Mouse (Mus musculus): ENCODE results near the gene Pex11b. TPM values are rescaled to one million over a fixed set of nuclear protein-coding genes. Genes with fewer than 3 reads are reported as not detected.

Gene Pex11b
- total and polyA plus RNA-seq, 2 experiments = 31.4 to 40.8 TPM

DNA sequence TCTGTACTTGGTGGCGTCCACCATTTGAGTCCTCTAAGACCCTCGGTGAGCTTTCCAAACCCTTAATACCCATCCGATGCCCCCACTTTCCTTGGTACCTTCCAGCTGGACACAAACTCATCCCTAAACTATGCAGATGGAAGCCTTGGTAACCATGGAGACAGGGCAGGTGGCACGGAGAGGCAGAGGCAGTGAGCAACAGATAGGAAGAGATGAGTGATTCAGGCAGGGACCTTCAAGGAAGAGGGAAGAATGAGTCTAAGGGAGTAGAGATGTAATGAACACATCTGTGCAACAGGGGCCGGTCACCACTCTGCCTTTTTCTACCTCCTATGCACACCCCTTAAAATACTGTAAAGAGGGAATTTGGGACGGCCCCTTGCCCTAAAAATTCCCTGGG, 39.5 kb upstream of the Pex11b start:
- 0 out of 2 replicates have a peak, but pooled peaks cover 1% of the 10 kb centered on the region for H3K4me1 ChIP-seq (ENCODE audit: control insufficient read depth, insufficient read depth, low read length)
- no peaks in the 10 kb centered on the region for H3K36me3 ChIP-seq (ENCODE audit: control insufficient read depth, insufficient read depth, low read length)
- DNase-seq (ENCODE audit: extremely low read depth, low read depth, low spot score) = no peak
- no peaks in the 10 kb centered on the region; the same call in 1 of the 2 replicates for H3K79me2 ChIP-seq (ENCODE audit: control insufficient read depth, insufficient read depth, low read length)
- no peak overlapping the region for H3K9ac ChIP-seq (ENCODE audit: low read depth, low read length)
- H3K27ac ChIP-seq (replicated peaks; ENCODE audit: insufficient read depth, low read depth, low read length) = no peak overlapping the region
- TF ChIP-seq CTCF (IDR thresholded peaks at IDR 0.05; ENCODE audit: low read depth, low read length) = no peak
- no peak for TF ChIP-seq POLR2A (IDR thresholded peaks at IDR 0.05; ENCODE audit: extremely low read depth, insufficient read depth, low read length)
- no peaks in the 10 kb centered on the region; the same call in 1 of the 2 replicates for H3K27me3 ChIP-seq (ENCODE audit: control insufficient read depth, insufficient read depth, low read length)
- 47% methylated on average over 6 of the region's 6 CpGs for WGBS
- no peak overlapping the region for H3K4me3 ChIP-seq (ENCODE audit: insufficient read depth, low read depth, low read length)

DNA sequence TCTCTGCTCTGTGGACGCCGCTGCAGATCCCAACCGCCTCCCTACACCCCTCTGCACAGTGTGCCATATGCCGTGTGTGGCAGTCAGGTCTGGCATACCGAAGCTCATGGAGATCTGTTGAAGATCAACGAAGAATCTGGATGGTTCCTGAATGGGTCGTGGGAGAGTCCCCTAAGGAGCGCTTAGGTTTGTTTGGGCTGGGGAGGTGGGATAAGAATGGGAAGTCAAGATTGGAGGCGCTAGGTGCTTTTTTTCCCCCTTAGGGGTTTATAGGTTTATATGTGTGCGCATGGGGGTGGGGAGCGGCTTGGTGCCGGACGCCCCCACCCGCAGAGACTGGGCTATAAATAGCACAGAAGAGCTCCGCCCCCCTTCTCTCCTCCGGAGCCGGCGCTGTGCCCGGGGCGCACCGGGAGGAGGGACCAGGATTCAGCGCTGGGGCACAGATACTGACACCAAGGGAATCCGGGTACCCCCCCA, 38.9 kb upstream of the Pex11b start, which contains the start of gene Ankrd34a:
TSS of gene Ankrd34a (plus strand) at position 409 of the 480 bp plus-strand sequence.
- Histone ChIP-seq H3K27me3 (ENCODE audit: control insufficient read depth, insufficient read depth, low read length) (no peaks in the 10 kb centered on the region; the same call in 1 of the 2 replicates), H3K79me2 (ENCODE audit: control insufficient read depth, insufficient read depth, low read length) (no peaks in the 10 kb centered on the region; the same call in 1 of the 2 replicates), H3K27ac (replicated peaks; ENCODE audit: insufficient read depth, low read depth, low read length) (no peak within 1 kb of the TSS), H3K4me3 (ENCODE audit: insufficient read depth, low read depth, low read length) (peak within 1 kb of the TSS; percentile 32; the same call in 1 of the 2 replicates), H3K4me1 (ENCODE audit: control insufficient read depth, insufficient read depth, low read length) (0 out of 2 replicates have a peak, but pooled peaks cover 1% of the 10 kb centered on the region), H3K9ac (ENCODE audit: low read depth, low read length) (peak within 1 kb of the TSS; percentile 12; the same call in 1 of the 2 replicates), H3K36me3 (ENCODE audit: control insufficient read depth, insufficient read depth, low read length) (no peaks in the 10 kb centered on the region)
- no peak for DNase-seq (ENCODE audit: extremely low read depth, low read depth, low spot score)
- TF ChIP-seq POLR2A (IDR thresholded peaks at IDR 0.05; ENCODE audit: extremely low read depth, insufficient read depth, low read length) (no peak), CTCF (IDR thresholded peaks at IDR 0.05; ENCODE audit: low read depth, low read length) (no peak)
- WGBS = 7% methylated on average over 23 of the region's 23 CpGs

- Histone ChIP-seq H3K27me3 (ENCODE audit: control insufficient read depth, insufficient read depth, low read length) (no peaks in the 10 kb centered on the region; the same call in 1 of the 2 replicates), H3K9ac (ENCODE audit: low read depth, low read length) (no peak overlapping the region), H3K36me3 (ENCODE audit: control insufficient read depth, insufficient read depth, low read length) (no peaks in the 10 kb centered on the region), H3K4me1 (ENCODE audit: control insufficient read depth, insufficient read depth, low read length) (0 out of 2 replicates have a peak, but pooled peaks cover 1% of the 10 kb centered on the region), H3K4me3 (ENCODE audit: insufficient read depth, low read depth, low read length) (no peak overlapping the region), H3K79me2 (ENCODE audit: control insufficient read depth, insufficient read depth, low read length) (no peaks in the 10 kb centered on the region; the same call in 1 of the 2 replicates), H3K27ac (replicated peaks; ENCODE audit: insufficient read depth, low read depth, low read length) (no peak overlapping the region)
- TF ChIP-seq POLR2A (IDR thresholded peaks at IDR 0.05; ENCODE audit: extremely low read depth, insufficient read depth, low read length) (no peak), CTCF (IDR thresholded peaks at IDR 0.05; ENCODE audit: low read depth, low read length) (no peak)
- DNase-seq (ENCODE audit: extremely low read depth, low read depth, low spot score) = no peak
- WGBS = 10% methylated on average over 12 of the region's 12 CpGs
Observed at GRCm38 (mm10) chr3:96596855-96597254, 38.3 kb upstream of the Pex11b start.

GRCm38 (mm10) chr3:96597435-96597891, 37.7 kb upstream of the Pex11b start:
- 0 out of 2 replicates have a peak, but pooled peaks cover 1% of the 10 kb centered on the region for H3K4me1 ChIP-seq (ENCODE audit: control insufficient read depth, insufficient read depth, low read length)
- H3K79me2 ChIP-seq (ENCODE audit: control insufficient read depth, insufficient read depth, low read length) = no peaks in the 10 kb centered on the region
- no peaks in the 10 kb centered on the region; the same call in 1 of the 2 replicates for H3K27me3 ChIP-seq (ENCODE audit: control insufficient read depth, insufficient read depth, low read length)
- no peak for DNase-seq (ENCODE audit: extremely low read depth, low read depth, low spot score)
- no peak for TF ChIP-seq CTCF (IDR thresholded peaks at IDR 0.05; ENCODE audit: low read depth, low read length)
- TF ChIP-seq POLR2A (IDR thresholded peaks at IDR 0.05; ENCODE audit: extremely low read depth, insufficient read depth, low read length) = no peak
- H3K9ac ChIP-seq (ENCODE audit: low read depth, low read length) = peak overlapping the region; percentile 35
- H3K36me3 ChIP-seq (ENCODE audit: control insufficient read depth, insufficient read depth, low read length) = no peaks in the 10 kb centered on the region
- no peak overlapping the region for H3K27ac ChIP-seq (replicated peaks; ENCODE audit: insufficient read depth, low read depth, low read length)
- WGBS = 1% methylated on average over 40 of the region's 40 CpGs
- peak overlapping the region; percentile 32 for H3K4me3 ChIP-seq (ENCODE audit: insufficient read depth, low read depth, low read length)

- Histone ChIP-seq H3K36me3 (ENCODE audit: control insufficient read depth, insufficient read depth, low read length) (no peaks in the 10 kb centered on the region), H3K79me2 (ENCODE audit: control insufficient read depth, insufficient read depth, low read length) (no peaks in the 10 kb centered on the region), H3K4me3 (ENCODE audit: insufficient read depth, low read depth, low read length) (peak overlapping the region; percentile 54), H3K9ac (ENCODE audit: low read depth, low read length) (peak overlapping the region; percentile 50), H3K27me3 (ENCODE audit: control insufficient read depth, insufficient read depth, low read length) (no peaks in the 10 kb centered on the region; the same call in 1 of the 2 replicates), H3K27ac (replicated peaks; ENCODE audit: insufficient read depth, low read depth, low read length) (no peak overlapping the region), H3K4me1 (ENCODE audit: control insufficient read depth, insufficient read depth, low read length) (no peaks in the 10 kb centered on the region)
- no peak for DNase-seq (ENCODE audit: extremely low read depth, low read depth, low spot score)
- no peak for TF ChIP-seq POLR2A (IDR thresholded peaks at IDR 0.05; ENCODE audit: extremely low read depth, insufficient read depth, low read length)
- TF ChIP-seq CTCF (IDR thresholded peaks at IDR 0.05; ENCODE audit: low read depth, low read length) = no peak
- 7% methylated on average over 54 of the region's 54 CpGs for WGBS
Observed at GRCm38 (mm10) chr3:96598156-96599068, 36.8 kb upstream of the Pex11b start.

All from liver, adult 2 months (tissue).